Mouse (Mus musculus): Measurements from ENCODE around the gene Tbcd.

Gene Tbcd

GRCm38 (mm10) chr11:121536528-121536927, 84.8 kb downstream of the Tbcd start:
- no peak for DNase-seq (ENCODE audit: low spot score in 2 of 2)

- no peak for DNase-seq (ENCODE audit: low spot score in 2 of 2)
Measured at GRCm38 (mm10) chr11:121542471-121542870, 90.7 kb downstream of the Tbcd start.

DNA sequence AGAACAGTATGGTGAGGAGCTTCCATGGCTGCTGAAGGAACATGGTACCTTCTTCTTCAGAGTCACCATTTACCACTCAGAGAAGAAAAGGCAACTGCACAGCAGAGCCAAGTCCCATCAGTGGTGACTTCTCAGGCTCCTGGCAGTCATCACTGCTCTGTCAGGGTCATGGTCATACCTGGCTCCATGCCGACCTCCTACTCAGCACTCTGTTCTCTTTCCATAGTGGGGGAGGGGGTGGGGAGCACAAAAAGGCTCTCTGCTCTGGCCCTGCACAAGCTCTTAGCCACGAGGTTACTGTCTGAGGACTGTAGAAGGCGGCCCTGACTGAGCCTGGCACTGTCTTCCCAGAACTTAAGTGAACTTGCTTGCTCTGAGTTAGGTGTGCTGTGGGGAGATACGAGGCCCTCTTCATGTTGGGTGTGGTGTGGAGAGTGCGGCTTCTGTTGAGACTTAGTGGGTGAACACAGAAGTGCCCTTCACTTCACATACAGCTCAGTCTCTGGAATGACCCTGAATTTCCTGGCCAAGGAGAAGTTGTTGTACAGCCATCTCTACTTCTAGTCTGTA, 91.6 kb downstream of the Tbcd start:
- DNase-seq (ENCODE audit: low spot score in 2 of 2): no peak

GRCm38 (mm10) chr11:121543922-121544321, 92.2 kb downstream of the Tbcd start:
- DNase-seq (ENCODE audit: low spot score in 2 of 2): no peak

GRCm38 (mm10) chr11:121544755-121545397, 93.1 kb downstream of the Tbcd start:
- no peak for DNase-seq (ENCODE audit: low spot score in 2 of 2)

GRCm38 (mm10) chr11:121545398-121546034, 93.8 kb downstream of the Tbcd start:
- no peak for DNase-seq (ENCODE audit: low spot score in 2 of 2)

- no peak for DNase-seq (ENCODE audit: low spot score in 2 of 2)
Measured at GRCm38 (mm10) chr11:121547234-121547633, 95.5 kb downstream of the Tbcd start.

DNA sequence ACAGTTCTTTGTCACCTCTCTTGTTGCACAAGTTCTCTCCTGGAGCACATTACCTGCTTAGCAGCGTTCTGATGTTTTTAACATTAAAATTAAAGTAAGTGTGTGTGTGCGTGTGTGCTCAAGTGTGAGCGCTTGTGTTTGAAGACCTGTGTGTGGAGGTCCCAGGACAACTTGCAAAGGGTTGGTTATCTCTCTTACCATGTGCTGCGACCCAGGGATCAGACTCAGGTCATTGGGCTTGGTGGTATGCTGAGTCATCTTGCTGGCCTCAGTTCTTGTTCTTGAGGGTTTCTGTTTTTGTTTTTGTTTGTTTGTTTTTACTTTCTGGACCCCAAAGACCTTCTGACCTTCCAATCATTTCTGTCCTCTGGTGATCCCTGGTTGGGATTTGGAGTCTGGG, 96.2 kb downstream of the Tbcd start:
- DNase-seq (ENCODE audit: low spot score in 2 of 2): no peak

GRCm38 (mm10) chr11:121548996-121549842, 97.5 kb downstream of the Tbcd start:
- DNase-seq (ENCODE audit: low spot score in 2 of 2): no peak

DNA sequence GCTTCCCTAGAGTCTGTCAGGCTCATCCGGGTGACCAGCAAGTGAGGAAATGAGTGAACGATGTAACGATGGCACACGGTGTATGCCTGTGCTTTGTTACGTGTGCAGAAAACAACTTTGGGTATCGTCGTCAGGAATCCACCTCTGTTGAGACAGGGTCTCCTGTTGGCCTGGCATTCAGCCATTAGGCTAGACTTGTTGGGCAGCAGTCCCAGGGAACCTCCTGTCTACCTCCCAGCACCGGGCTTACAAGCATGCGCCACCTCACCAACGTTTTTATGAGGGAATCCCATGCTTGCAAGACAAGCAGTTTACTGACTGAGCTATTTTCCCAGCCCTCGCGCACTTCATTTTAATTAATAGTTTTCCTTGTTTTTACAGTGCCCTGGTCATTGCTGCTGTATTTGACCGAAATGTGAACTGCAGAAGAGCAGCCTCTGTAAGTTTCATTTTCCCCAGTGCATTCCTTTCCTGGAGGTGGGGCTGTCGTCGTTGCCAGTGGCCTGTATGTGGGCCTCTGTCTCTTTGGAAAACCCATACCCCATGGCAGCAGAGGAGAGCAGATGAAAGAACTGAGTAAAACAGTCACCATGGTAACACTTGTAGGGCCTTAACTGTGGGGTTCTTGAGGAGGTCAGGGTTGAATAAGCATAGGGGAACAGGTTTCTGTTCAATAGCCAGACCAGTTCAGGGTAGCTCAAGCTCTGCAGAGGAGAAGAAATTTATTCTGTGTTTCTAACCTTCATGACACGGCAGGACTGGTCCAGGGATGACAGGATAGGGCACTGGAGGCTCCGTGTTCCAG, 98.3 kb downstream of the Tbcd start:
- no peak for DNase-seq (ENCODE audit: low spot score in 2 of 2)

DNA sequence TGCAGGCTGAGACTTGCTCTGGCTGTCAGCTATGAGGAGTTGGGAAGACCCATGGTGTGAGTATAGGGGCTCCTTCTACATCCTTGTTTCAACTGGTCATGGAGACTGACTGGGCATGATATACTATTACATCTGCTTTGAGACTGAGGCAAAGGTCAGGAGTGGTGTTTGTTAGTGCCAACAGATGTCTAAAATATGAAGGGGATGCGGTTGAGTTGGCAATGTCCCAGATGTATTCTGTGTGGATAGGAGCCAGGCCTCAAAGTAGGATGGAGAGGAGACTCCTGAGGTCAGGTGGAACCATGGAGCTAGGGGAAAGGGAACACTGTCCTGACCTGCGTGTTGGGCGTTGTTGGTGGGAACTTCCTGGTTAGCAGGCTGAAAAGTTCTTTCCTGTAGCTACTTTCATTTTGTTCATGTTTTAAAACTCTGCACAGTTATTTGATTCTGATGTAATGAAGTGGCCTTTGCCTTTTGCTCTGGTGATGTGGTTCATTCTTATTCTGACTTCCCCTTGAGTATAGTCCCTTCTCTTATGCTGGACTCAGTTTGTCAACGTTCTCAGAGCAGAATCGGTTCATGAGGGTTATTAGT, 99.6 kb downstream of the Tbcd start:
- DNase-seq (ENCODE audit: low spot score in 2 of 2): no peak

- peak in 1 of 2 experiments; percentile 49 for DNase-seq (ENCODE audit: low spot score in 2 of 2)
Measured at GRCm38 (mm10) chr11:121552167-121552566, 100.4 kb downstream of the Tbcd start.

GRCm38 (mm10) chr11:121552846-121553457, 101.2 kb downstream of the Tbcd start:
- DNase-seq (ENCODE audit: low spot score in 2 of 2): no peak

DNA sequence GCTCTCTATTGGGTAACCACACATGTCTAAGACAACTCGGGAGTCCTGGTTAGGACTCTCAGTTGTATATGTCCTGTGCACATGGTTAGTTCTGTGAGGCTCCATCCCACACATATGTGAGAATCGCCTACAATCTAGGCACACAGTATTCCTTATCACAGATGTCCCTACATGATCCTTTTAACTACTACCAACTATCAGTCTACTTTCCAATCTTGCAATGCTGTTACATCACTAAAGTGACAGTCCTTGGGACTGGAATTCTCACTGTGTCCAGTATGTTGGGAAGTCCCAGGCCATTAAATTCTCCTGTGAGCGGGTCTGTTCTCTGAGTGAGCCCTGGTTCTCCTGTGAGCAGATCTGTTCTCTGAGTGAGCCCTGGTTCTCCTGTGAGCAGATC, 101.7 kb downstream of the Tbcd start:
- DNase-seq (ENCODE audit: low spot score in 2 of 2): no peak

DNA sequence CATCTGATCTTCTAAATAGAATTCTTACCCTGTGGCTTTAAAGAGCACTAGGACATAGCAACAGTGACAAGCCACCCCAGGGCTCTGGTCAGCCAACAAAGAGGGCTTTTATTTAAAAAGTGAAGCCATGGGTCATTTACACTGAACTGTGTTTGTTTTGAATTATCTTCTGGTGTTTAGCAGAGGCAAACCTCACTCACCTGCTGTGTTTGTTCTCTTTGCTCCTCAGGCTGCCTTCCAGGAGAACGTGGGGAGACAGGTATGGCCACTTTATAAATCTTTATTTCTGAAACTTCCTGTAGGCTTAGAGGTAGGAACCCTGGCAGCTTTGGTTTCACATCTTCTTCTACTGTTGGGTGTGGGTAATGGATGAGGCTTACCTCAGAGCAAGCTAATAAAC, 105.0 kb downstream of the Tbcd start:
- DNase-seq (ENCODE audit: low spot score in 2 of 2): no peak

GRCm38 (mm10) chr11:121557946-121558345, 106.2 kb downstream of the Tbcd start:
- DNase-seq (ENCODE audit: low spot score in 2 of 2): no peak

GRCm38 (mm10) chr11:121558522-121558921, 106.8 kb downstream of the Tbcd start:
- no peak for DNase-seq (ENCODE audit: low spot score in 2 of 2)

DNA sequence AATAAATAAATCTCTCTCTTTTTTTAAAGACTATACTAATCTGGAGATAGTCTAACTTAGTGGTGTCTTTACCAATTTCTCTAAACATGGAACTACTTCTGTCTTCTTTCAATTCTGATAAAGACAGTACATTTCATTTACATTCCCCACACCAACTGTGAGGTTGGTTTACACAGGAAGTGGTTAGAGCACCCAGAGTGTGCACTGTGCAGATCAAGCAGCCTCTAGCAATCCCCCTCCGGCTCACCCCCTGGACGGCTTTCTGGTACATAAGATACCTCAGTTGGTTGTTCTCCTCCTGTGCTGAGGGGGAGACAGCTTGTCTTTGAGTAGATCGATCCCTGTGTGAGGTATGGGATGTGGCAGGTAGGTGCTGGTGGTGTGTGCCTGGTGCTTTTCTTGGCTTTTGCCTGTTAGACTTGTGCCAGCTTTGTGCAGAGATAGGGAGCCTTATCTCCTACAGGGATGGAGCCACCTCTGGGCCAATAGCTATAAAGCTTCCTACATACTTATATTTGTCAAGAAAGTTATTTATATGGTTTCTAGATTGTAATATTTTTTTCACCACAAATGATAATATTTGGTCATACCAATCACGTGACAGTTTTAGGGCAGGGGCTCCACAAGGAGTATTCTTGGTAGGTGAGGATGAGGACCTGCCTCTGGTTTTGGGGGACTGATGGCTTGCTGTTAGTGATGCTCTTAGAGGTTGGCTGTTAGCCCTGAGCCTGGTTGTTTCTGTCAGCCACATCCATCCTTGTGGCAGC, 108.0 kb downstream of the Tbcd start:
- DNase-seq (ENCODE audit: low spot score in 2 of 2): no peak

DNA sequence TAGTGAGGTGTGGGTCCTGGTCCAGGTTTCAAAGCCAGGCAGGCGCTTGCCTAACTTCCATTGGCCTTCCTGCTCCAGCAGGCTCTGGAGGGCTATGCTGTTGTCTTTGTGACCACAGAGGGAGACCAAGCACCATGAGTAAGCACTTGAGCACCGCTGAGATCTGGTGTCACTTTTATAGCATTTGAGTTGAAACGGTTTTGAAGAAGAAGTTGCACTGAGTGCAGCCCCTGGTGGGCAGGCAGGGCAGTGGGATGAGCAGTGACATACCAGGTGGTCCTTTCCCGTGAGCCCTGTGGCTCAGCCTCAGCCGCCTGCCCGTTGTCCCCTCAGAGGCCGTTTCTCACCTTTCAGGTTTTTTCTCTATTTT, 108.5 kb downstream of the Tbcd start:
- DNase-seq (ENCODE audit: low spot score in 2 of 2): no peak

GRCm38 (mm10) chr11:121563312-121563711, 111.6 kb downstream of the Tbcd start:
- no peak for DNase-seq (ENCODE audit: low spot score in 2 of 2)

Data from cerebellum, postnatal 4 days (tissue).